Mouse (Mus musculus): ENCODE results near the gene Orai2. TPM values are rescaled to one million over a fixed set of nuclear protein-coding genes. Genes with fewer than 3 reads are reported as not detected.
"Not testable (repeated sequence)": the region's sequence is repeated elsewhere in the genome, so short reads cannot be mapped to it uniquely, and the experiment has no call there.

The Orai2 gene
- 1 to 10 TPM in 1 of 2 experiments, under 1 TPM in 1; 0.82 to 1.2 TPM for total RNA-seq (2021)
- long read RNA-seq, experiment 1, partial matches to known transcripts = 0 of 1 reads
- long read RNA-seq, experiment 1, other reads (novel, unspliced or antisense) = 0 of 1 reads
- long read RNA-seq, experiment 2, partial matches to known transcripts = 0 of 2 reads
- long read RNA-seq, experiment 2, other reads (novel, unspliced or antisense) = 1 of 2 reads

- intact Hi-C loops (cut with DNase I) = no loop called here
- peak; percentile 58 to 62 for DNase-seq
These were observed at the start of gene Orai2 for GRCm38 (mm10) chr5:136170512-136171362. Gene Orai2 (minus strand): TSS chr5:136170713.

- intact Hi-C loops (cut with DNase I) = no loop called here
These were observed 48.1 kb upstream of the Orai2 start for GRCm38 (mm10) chr5:136218585-136218984.

GRCm38 (mm10) chr5:136217932-136218381, 47.4 kb upstream of the Orai2 start:
- DNase-seq = no peak
- intact Hi-C loops (cut with DNase I) = no loop called here

More at GRCm38 (mm10) chr5:136218585-136218984, 48.1 kb upstream of the Orai2 start:
- DNase-seq = no peak

DNA sequence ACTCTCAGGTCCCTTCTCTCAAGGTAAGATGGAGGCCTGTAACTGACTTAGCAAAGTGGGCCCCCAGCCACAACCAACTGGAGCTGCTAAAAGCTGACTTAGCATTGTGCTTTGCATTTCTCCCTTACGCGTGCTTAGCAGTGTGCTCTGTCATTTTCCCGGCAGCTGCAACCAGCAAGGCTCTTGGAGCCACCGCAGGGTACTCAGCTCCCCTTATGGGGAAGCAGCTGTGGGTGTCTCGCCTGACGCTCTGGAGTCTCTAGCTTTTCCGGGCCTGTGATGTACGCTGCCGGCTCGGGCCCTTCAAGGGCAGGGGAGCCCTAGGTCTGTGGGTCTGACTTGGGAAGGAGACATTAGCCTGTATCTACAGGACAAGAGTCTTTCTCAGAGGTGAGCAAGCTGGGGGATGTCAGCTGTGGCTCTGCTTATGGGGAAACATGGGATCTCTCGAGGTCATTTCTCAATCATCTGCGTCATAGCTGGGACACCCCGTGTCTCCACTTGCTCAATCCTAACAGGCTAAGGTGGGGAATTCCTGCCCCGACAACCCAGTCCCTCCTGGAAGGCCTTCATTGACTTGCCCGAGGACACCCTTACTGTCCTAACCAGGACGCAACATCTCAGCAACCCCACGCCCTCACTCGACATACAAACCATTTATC, 46.6 kb upstream of the Orai2 start:
- intact Hi-C loops (cut with DNase I) = no loop called here
- DNase-seq = no peak

GRCm38 (mm10) chr5:136215958-136216357, 45.4 kb upstream of the Orai2 start:
- no peak for DNase-seq
- intact Hi-C loops (cut with DNase I) = no loop called here

GRCm38 (mm10) chr5:136215211-136215610, 44.7 kb upstream of the Orai2 start:
- intact Hi-C loops (cut with DNase I) = no loop called here
- DNase-seq = no peak

- intact Hi-C loops (cut with DNase I) = no loop called here
These were observed 43.2 kb upstream of the Orai2 start for GRCm38 (mm10) chr5:136213716-136214115.

GRCm38 (mm10) chr5:136212716-136213115, 42.2 kb upstream of the Orai2 start:
- intact Hi-C loops (cut with DNase I) = no loop called here
- DNase-seq = no peak

More at GRCm38 (mm10) chr5:136213716-136214115, 43.2 kb upstream of the Orai2 start:
- no peak for DNase-seq

GRCm38 (mm10) chr5:136211341-136212102, 41.0 kb upstream of the Orai2 start:
- intact Hi-C loops (cut with DNase I); DNase-seq: not testable (repeated sequence)

DNA sequence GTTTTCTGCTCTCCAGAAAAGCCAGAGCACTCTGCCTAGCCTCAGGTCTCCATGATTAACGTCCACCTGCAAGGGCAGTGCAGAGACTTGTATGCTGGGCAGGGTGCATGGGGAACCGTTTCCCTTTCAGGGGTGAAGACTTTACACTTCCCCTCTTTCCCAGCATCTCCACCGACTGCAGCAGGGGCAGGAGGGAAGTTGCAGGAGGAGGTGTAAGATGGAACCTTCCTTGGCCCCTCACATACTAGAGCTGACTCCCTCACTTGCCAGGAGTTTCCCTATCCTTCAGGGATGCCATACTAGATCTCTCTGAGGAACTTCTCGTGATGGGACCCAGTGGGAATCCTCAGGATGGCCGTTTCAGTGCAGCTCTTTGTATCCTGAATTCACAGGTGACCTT, 40.0 kb upstream of the Orai2 start:
- intact Hi-C loops (cut with DNase I) = no loop called here
- no peak for DNase-seq

DNA sequence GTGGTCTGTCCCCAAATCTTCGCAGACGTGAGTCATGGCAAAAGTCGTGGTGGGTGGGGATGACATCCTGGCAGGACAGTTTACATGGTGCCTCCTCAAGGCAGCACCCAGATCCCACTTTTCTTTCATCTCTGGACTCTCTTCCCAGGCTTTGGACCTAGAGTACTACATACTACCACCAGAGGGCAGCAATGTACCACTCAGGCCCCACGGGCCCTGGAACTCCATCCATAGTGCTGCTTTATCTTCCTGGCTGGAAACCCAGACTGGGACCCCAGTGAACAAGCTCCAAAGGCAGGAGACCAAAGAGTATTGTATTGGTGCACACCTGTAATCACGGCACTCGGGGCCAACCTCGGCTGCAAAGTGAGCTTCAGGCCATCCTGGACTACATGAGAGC, 31.3 kb upstream of the Orai2 start:
- peak; percentile 39 to 43 for DNase-seq
- intact Hi-C loops (cut with DNase I) = loop anchor here (1.0 to 5.0 kb wide), 2 partner anchors 51 to 555 kb away; no protein-coding TSS in a partner anchor

DNA sequence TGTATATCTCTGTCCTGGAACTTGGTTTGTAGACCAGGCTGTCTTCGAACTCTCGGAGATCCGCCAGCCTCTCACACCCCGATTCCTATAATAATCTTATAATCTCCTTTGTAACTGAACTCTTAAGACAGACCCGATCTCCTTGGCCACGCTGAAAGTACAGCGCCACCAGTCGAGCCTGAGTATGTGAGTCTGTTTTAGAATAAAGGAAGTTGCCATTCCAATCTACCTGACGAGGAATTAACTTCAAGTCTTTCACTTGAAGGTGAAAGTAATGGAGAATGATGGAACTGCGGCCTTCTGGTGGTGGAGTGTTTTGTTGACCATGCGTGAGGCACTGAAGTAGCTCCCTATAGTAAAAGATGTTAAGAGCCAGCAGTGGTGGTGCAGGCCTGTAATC, 29.0 kb upstream of the Orai2 start:
- intact Hi-C loops (cut with DNase I) = no loop called here
- no peak for DNase-seq

DNA sequence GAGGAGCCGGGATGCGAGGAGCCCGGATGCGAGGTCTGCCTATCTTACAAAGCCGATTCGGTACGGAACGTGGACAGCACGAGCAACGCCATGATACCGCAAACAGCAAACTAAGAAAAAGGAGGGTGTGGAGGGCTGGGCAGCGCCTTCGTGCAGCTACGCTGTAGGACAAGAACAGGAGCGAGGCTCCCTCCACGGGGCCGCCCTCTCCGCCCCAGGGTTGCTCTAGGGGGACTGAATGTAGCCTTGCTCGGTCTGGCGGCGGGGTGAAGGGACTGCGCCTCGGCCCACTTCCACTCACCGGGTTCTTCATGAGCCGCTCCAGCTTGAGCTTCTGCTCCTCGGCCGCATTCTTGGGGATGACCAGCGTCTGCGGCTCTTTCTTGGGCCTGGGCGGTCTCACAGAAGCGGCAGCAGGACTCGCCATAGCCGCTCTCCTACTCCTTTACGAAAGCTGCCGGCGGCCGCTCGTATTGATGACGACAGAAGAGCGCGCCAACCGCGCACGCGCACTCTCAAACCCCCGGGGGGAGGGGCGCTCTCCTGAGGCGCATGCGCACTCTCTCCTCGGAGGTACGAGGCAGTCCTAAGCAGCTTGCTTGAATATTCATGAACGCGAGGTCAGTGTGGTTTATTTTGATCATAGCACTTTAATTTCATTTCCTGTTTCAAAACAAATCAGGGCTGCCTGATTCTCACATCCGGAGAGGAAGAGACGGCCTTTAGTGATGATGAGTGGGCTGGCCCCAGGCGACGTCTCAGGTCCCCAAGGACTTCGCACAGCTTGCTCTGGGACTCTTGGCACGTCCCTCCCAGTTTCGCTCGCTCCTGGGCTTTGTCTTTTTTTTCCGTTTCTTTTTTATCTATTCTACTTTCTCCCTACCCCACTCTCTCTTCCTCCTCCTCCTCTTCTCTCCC, 28.2 kb upstream of the Orai2 start, which contains the start of gene Prkrip1:
Gene Prkrip1 (minus strand): TSS at position 490 of the 918 bp plus-strand sequence.
- intact Hi-C loops (cut with DNase I) = no loop called here

GRCm38 (mm10) chr5:136191870-136192269, 21.4 kb upstream of the Orai2 start:
- no peak for DNase-seq
- intact Hi-C loops (cut with DNase I) = no loop called here

More for the DNA sequence above, 28.2 kb upstream of the Orai2 start, which contains the start of gene Prkrip1:
- peak; percentile 86 to 92 for DNase-seq

- intact Hi-C loops (cut with DNase I) = loop anchor here (1.0 kb wide), 1 partner anchor 51 kb away; no protein-coding TSS in a partner anchor
- peak; percentile 30 to 46 for DNase-seq
These were observed 16.2 kb upstream of the Orai2 start for GRCm38 (mm10) chr5:136186723-136187122.

DNA sequence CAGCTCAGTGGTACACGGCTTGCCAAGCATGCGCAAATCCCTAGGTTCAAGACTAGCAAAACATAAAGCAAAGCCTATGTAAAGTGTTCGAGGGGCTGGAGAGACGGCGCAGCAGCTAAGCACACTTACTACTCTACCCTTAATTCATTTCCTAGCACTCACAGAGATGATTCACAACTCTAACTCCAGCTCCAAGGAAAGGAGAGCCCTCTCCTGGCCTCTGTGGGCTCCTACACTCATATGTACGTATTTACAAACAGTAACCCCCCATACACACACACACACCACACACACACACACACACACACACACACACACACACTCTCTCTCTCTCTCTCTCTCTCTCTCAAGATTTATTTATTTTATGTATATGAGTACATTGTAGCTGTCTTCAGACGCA, 13.3 kb upstream of the Orai2 start:
- intact Hi-C loops (cut with DNase I) = no loop called here

GRCm38 (mm10) chr5:136182830-136183229, 12.3 kb upstream of the Orai2 start:
- intact Hi-C loops (cut with DNase I) = no loop called here

More for the DNA sequence above, 13.3 kb upstream of the Orai2 start:
- no peak for DNase-seq

DNA sequence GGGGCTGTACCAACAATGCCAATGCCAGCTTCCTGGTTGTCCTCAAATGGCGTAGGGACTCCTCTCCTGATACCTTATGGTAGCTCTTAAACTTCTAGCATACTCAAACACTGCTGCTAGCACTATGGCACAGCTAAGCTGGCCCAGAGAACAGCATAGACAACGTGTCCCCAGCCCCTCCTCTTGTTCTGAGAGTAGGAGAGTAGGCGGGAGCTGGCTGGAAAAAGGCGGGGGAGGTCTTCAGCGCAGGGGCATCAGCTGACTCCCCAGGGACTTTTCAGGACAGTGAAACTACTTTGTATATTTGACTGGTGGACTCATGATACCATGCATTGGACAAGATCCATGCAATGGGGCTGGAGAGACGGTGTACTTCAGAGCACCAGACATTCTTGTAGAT, 11.5 kb upstream of the Orai2 start:
- DNase-seq = no peak
- intact Hi-C loops (cut with DNase I) = no loop called here

More at GRCm38 (mm10) chr5:136182830-136183229, 12.3 kb upstream of the Orai2 start:
- DNase-seq = no peak

- DNase-seq = no peak
- intact Hi-C loops (cut with DNase I) = no loop called here
These were observed 10.7 kb upstream of the Orai2 start for GRCm38 (mm10) chr5:136181197-136181596.
